Mouse (Mus musculus): ENCODE results near the gene Nyap1.
"Not testable (repeated sequence)": the region's sequence is repeated elsewhere in the genome, so short reads cannot be mapped to it uniquely, and the experiment has no call there.

Gene Nyap1

DNA sequence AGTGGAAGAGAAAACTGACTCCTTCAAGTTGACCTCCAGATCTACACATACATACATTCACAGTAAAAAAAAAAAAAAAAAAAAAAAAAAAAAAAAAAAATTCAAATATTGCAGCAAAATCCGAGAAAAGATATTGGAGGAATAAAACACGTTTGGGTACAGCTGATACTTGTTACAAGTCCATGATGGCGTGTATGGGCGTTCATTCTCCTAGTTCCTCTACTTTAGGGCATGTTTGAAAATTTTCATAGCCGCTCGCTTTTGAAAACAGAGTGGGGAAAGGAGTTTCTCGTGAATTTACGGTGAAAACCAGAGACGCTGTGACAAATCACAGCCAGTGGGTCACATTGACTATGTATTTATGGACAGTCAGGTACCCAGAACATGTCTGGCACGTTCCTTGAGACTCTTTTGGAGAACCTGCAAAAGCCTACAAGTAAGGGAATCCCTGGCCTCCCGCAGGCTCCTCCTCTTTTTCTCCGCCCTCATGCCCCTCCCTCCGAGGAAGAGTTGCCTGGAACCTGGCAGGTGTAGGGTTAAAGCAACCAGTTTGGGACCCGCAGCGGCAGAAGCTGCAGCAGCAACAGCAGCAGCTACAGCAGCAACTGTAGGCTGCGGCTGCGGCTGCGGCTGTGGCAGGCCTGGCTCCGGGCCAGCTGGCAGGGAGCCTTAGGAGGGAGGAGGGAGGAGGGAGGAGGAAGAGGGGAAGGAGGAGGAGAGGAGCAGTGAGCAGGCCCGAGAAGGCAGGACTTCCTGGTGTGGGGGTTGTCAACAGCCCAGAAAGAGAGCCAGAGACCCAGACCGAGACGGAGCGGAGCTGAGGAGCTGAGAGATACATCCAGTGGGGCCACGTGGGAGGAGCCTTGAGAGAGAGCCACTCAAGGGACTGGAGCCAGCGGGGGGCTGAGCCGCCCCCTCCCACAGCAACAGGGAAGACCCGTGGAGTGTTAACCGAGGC, 4.1 kb upstream of the Nyap1 start, which contains the start of gene Tsc22d4:
Tsc22d4 (plus strand) TSS at position 517 of the 958 bp plus-strand sequence.
- intact Hi-C loops (cut with DNase I), result loop anchor here (5.0 kb wide), 1 partner anchor 58 kb away; no protein-coding TSS in a partner anchor

DNA sequence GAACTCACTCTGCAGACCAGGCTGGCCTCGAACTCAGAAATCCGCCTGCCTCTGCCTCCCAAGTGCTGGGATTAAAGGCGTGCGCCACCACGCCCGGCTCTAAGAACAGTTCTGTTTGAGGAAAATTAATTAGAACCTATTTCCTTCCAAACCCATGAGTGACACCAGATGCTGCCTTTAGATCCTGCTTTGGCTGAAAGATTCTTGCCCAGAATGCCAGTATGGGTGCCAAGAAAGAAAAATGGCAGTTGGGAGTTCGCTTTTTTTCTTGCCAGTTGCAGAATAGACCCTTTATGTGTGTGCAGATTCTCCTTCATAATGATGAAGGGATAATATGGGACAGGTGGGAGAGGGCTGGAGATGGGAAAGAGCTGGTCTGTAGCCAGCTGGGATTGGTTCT, 2.8 kb upstream of the Nyap1 start:
- intact Hi-C loops (cut with DNase I), result loop anchor here (5.0 kb wide), 1 partner anchor 87 kb away; no protein-coding TSS in a partner anchor

- intact Hi-C loops (cut with DNase I), result loop anchor here (5.0 kb wide), 1 partner anchor 86 kb away; no protein-coding TSS in a partner anchor
Observed at GRCm38 (mm10) chr5:137742836-137743235, 1.4 kb upstream of the Nyap1 start.

DNA sequence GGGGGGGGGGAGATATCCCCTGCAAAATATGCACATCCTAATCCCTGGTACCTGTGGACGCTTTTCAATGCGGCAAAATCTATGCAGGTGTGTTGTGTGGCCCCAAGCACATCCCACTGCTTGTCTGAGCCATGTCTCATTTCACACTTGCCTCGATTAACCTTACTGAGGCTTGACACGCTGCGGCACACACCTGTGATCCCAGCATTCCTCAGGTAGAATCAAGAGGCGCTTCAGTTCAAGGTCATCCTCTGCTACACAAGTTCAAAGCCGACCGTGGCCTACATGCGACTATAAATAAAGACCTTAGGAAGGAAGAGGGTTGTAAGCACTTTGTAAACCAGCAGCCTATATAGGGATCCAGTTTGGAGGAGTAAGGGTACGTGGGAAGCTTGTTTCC, 641 bp upstream of the Nyap1 start:
- intact Hi-C loops (cut with DNase I), result loop anchor here (5.0 kb wide), 1 partner anchor 85 kb away; no protein-coding TSS in a partner anchor

DNA sequence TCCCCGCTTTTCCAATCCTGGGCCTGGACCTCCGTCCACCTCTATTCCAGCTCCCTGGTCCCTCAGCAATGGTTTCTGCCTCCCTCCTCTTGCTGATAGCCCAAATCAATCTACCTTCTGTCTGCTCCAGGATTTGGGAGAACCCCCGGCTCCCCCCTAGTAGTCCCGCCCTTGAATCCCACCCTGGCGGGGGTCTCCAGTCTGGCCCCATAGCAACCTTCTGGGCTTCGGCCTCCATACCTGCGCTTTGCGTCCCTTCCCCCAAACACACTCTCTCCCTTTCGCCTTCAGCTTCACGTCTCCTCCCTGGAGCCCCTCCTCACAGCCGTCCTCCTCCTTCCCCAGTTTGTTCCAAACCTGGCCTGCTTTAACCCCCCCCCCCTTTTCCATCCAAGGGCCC, 901 bp downstream of the Nyap1 start:
- intact Hi-C loops (cut with DNase I), result loop anchor here (5.0 kb wide), 1 partner anchor 83 kb away; no protein-coding TSS in a partner anchor

DNA sequence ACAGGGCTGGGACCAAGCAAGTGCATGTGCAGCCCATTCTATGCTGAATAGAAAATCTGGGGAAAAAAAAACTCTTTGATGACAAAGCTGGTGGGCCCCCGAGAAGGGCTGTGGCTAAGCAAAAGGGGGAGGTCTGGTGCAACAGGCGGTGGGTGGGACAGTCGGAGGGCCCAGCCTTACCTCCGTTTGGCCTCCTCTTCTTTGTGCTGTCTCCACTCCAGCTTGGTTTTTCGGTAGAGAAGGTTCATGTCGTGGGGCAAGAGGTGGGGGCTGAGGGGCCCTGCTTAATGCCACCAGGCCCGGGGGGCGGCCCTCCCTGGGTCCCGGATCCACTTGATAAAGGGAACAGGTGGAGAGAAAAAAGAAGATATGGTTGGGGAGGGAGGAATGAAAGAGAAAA, 1.9 kb downstream of the Nyap1 start:
- intact Hi-C loops (cut with DNase I), result no loop called here

DNA sequence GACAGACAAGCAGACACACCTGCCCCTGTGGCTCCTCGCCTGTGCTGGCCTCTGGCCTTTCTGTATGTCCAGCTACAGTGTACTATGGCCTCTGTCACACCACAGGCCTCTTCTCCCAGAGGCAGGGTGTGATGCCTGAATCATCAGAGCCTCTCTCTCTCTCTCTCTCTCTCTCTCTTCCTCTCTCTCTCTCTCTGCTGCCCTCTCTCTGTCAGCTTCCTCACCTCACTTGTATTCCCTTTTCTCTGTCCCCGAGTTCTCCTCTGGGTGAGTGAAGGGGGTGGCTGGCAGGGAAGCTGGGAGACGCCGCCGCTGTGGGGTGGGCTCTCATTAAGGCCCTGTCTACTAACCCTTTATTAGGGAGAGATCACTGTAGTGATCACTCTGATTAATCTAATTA, 2.9 kb downstream of the Nyap1 start:
- intact Hi-C loops (cut with DNase I), result no loop called here

DNA sequence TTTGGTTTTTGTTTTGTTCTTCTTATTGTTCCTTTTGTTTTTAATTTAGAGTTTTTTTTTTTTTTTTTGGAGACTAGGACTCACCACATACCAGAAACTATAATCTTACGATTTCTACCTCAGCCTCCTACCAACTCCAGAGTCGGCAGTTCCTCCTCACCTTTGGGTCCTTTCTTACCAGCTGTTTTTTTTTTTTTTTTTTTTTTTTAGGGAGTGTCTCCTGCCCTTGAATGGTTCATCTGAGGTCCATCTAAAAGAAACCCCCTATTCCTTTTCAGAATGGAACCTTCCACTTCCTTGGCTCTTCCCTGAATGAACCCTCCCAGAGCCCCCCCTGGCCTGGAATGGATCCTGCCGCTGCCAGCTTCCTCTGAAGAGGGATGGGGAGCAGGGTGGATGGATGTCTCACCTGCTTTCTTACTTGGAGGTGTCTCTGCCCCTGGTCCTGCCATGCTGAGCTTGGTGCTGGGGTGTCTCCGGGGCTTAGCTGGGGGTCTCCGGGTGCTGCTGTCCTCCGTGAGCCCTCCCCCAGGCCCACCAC, 3.9 kb downstream of the Nyap1 start:
- intact Hi-C loops (cut with DNase I), result no loop called here

GRCm38 (mm10) chr5:137734289-137735061, 6.9 kb downstream of the Nyap1 start:
- intact Hi-C loops (cut with DNase I), result no loop called here

GRCm38 (mm10) chr5:137733638-137734288, 7.6 kb downstream of the Nyap1 start:
- intact Hi-C loops (cut with DNase I), result no loop called here

- intact Hi-C loops (cut with DNase I), result no loop called here
Observed at GRCm38 (mm10) chr5:137726767-137727166, 14.6 kb downstream of the Nyap1 start.

DNA sequence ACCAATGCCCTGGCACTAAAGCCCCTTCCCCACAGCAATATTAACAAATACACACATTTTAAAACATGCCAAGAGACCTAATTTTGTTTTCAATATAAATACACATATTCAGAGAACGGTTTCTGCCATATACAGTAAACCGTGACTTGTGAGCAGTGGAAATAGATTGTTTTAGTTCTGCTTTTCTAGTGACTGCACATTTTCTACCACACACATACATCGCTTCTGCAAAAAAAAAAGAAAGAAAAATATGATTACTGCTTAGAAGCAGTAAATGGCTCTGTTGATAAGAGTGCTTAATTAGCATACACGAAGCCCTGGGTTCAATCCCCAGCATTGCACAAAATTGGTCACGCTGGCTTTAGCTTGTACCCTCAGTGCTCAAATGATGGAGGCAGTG, 17.6 kb downstream of the Nyap1 start:
- intact Hi-C loops (cut with DNase I), result no loop called here

GRCm38 (mm10) chr5:137720558-137721164, 20.7 kb downstream of the Nyap1 start:
- intact Hi-C loops (cut with DNase I), result not testable (repeated sequence)

- intact Hi-C loops (cut with DNase I), result loop anchor here (5.0 kb wide), 1 partner anchor 47 kb away; no protein-coding TSS in a partner anchor
Observed at GRCm38 (mm10) chr5:137719088-137719487, 22.3 kb downstream of the Nyap1 start.

DNA sequence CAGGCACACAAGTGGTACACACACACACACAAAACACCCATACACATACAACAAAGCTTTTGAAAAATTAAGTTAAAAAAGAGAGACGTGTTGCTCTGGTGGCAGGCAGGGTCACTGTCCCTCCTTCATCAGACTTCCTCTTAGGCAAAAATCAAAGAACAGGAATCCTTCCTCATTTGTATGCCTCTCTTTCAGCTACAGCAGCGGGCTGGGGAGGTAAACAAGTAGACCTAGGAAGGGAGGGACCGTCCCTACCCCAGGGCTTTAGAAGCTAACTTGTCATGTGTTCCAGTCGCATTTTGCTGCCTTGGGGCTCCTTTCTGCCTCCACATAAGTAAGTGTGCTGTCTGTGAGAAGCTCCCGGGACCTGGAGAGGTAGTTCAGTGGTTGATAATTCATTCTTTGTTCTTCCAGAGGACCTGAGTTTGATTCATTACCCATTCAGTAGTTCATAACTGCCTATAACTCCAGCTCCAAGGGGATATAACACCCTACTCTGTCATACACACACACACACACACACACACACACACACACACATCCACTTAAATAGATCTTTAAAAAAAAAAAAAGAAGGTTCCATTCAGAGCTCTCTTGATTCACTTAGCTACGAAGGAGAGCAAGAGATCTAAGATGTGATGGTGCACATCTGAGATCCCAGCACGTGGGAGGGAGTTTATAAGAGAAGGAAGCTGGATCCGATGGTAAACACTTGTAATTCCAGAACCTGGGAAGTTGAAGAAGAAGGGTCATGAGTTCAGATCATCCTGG, 23.2 kb downstream of the Nyap1 start:
- intact Hi-C loops (cut with DNase I), result loop anchor here (5.0 kb wide), 1 partner anchor 46 kb away; no protein-coding TSS in a partner anchor

- intact Hi-C loops (cut with DNase I), result loop anchor here (5.0 kb wide), 1 partner anchor 43 kb away; no protein-coding TSS in a partner anchor
Observed at GRCm38 (mm10) chr5:137715685-137716084, 25.7 kb downstream of the Nyap1 start.

- intact Hi-C loops (cut with DNase I), result no loop called here
Observed at GRCm38 (mm10) chr5:137713454-137713853, 28.0 kb downstream of the Nyap1 start.

- intact Hi-C loops (cut with DNase I), result no loop called here
Observed at GRCm38 (mm10) chr5:137706913-137707633, 34.3 kb downstream of the Nyap1 start.

- intact Hi-C loops (cut with DNase I), result no loop called here
Observed at GRCm38 (mm10) chr5:137705242-137705641, 36.2 kb downstream of the Nyap1 start.

All from adrenal gland (tissue).